Mouse (Mus musculus) lung, embryonic 16.5 days (tissue): ENCODE results near the gene C530008M17Rik. TPM values are rescaled to one million over a fixed set of nuclear protein-coding genes. Genes with fewer than 3 reads are reported as not detected.

Source experiments
- ATAC-seq: fragments of 200-750 bp; cut with Nextera tagmentation; 2 replicates; pipeline ENCODE4 v1.8.0; 2017; ENCODE audit warnings: low read depth, mild to moderate bottlenecking, moderate library complexity
- H3K27ac ChIP-seq: fragments of 300-500 bp; sonication (generic); 2 replicates; pipeline ENCODE4 v1.5.1; 2014; ENCODE audit warnings: mild to moderate bottlenecking, control low read depth, low read length
- H3K27me3 ChIP-seq: fragments of 300-500 bp; sonication (generic); 2 replicates; pipeline ENCODE4 v1.6.1; 2014; ENCODE audit warnings: low read depth, low read length, mixed read lengths; ENCODE audit not compliant: control insufficient read depth, insufficient read depth
- H3K36me3 ChIP-seq: fragments of 300-500 bp; sonication (generic); 2 replicates; pipeline ENCODE4 v1.6.1; 2014; ENCODE audit warnings: low read length; ENCODE audit not compliant: control insufficient read depth, insufficient read depth
- H3K4me1 ChIP-seq: fragments of 300-500 bp; sonication (generic); replicated peaks from 2 replicates; pipeline ENCODE4 v1.6.1; 2014; ENCODE audit warnings: low read length, mixed read lengths; ENCODE audit not compliant: control insufficient read depth, insufficient read depth
- H3K4me2 ChIP-seq: fragments of 300-500 bp; sonication (generic); 2 replicates; pipeline ENCODE4 v1.6.1; 2014; ENCODE audit warnings: low read depth, low read length, control low read depth
- H3K4me3 ChIP-seq: fragments of 300-500 bp; sonication (generic); 2 replicates; pipeline ENCODE4 v1.5.1; 2014; ENCODE audit warnings: mild to moderate bottlenecking, low read length, control low read depth
- H3K9ac ChIP-seq: fragments of 300-500 bp; sonication (generic); 2 replicates; pipeline ENCODE4 v1.6.1; 2014; ENCODE audit warnings: low read length, control low read depth
- H3K9me3 ChIP-seq: fragments of 300-500 bp; sonication (generic); 2 replicates; pipeline ENCODE4 v1.6.1; 2016; ENCODE audit warnings: low read length; ENCODE audit not compliant: control insufficient read depth
- WGBS: fragments of 180-500 bp; shearing (Covaris S2); extraction: QIAGEN DNeasy Blood & Tissue Kit; methylation state at CpG from one replicate; pipeline ENCODE4 v1.1.7; 2014; 5-methylcytosine and 5-hydroxymethylcytosine counted together
- polyA plus RNA-seq: library from polyadenylated mRNA; unstranded; fragments of >200 nt; fragmentation: Nextera tagmentation; extraction: Ambion mirVana; gene quantifications from 2 replicates; pipeline ENCODE4 v1.2.1, GENCODE M21; 2015

The C530008M17Rik gene
- polyA plus RNA-seq, 1 experiment from 2014 or later: 9.5 TPM

DNA sequence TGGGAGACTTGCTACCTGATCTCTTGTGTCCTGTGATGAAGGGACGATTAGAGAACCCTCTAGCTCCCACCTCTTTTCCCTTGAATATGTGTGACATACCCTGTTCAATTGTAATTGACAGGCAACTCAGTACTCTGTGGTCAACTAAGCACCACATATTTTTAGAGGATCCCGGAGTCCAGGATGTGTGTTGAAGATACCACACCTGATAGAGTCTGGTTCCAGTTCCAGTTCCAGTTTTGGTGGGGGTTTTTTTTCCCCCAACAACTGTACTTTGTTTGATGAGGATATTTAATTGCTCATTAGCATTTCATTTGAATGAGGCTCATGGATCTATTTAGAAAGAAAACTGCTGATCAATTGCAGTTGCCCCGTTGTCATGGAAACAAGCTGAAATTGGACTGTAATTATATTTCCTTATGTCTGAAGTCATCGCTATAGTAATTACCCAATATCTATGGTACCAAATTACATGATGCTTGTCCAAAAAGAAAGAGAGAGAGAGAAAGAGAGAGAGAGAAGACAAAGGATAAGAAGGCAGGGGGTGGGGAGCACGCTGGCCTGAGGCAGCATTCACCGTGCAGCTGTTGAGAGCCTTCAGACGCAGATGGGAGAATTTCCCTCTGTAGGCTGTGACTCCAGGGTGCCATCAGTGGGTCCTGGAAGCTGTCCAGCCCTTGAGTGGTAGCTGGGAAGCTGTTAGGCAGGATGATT is 172.4 kb downstream of the C530008M17Rik start:
- Histone ChIP-seq H3K9me3 (no peaks in the 10 kb centered on the region), H3K9ac (no peak overlapping the region), H3K27me3 (no peaks in the 10 kb centered on the region), H3K4me2 (no peak overlapping the region), H3K36me3 (no peaks in the 10 kb centered on the region), H3K4me3 (no peak overlapping the region), H3K27ac (no peak overlapping the region), H3K4me1 (no peaks in the 10 kb centered on the region)
- ATAC-seq: no peak
- 87% methylated on average over 7 of the region's 7 CpGs for WGBS

DNA sequence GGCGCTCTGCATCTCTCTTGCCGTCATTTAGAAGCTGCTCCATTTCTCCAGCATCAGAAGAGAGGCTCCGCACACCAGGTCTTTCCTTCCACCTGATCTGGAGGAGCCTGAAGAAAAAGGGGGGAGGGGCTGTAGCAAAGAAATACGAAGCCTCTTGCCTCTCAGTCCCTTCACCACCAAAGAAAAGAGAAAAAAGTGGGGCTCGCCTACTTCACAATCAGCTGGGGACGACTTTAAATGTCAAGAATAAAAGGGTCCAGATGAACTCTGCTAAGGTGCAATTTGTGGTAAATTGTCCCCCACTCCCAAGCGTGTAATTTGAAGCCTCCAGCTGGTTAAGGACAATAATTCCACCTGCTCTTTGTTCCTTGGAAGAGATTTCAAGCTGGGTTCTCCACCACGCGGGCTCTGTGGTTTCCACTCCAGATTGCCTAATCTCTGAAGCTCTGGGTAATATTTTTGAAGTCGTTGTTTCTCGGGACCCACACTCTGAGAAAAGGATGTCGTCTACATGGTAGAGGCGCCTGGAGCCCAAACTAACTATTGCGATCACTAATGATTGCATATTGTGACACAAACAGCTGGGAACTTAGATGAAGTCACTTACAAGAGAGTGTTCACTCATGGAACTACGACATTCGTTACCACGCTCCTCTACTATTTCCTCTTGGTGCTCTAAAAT is 176.4 kb downstream of the C530008M17Rik start:
- no peak for ATAC-seq
- H3K27me3 ChIP-seq: no peaks in the 10 kb centered on the region
- H3K4me2 ChIP-seq: no peak overlapping the region
- H3K9ac ChIP-seq: no peak overlapping the region
- H3K4me3 ChIP-seq: no peak overlapping the region
- H3K4me1 ChIP-seq: no peaks in the 10 kb centered on the region
- H3K9me3 ChIP-seq: no peaks in the 10 kb centered on the region
- no peaks in the 10 kb centered on the region for H3K36me3 ChIP-seq
- WGBS: 74% methylated on average over 17 of the region's 17 CpGs
- no peak overlapping the region for H3K27ac ChIP-seq

DNA sequence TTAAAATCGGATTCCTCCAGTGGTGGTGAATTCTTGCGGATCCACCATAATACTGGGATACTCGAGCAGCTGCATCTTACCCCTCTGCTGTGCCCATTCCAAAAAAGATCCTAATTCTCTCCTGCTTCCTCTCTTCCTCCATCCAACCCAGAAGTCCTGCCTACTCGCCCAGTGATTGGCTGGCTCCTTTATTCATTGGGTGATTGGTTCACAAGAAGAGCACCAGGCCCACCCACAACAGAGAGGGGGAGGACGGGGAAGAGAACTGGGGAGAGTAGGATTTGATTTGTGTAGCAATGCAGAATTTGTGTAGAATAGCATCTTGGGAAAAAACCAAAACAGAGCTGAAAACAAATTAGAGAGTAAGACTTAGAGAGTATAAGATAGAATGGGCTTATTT is 180.7 kb downstream of the C530008M17Rik start:
- Histone ChIP-seq H3K9ac (no peak overlapping the region), H3K27ac (no peak overlapping the region), H3K4me1 (no peaks in the 10 kb centered on the region), H3K27me3 (no peaks in the 10 kb centered on the region), H3K36me3 (no peaks in the 10 kb centered on the region), H3K4me2 (no peak overlapping the region), H3K9me3 (no peaks in the 10 kb centered on the region), H3K4me3 (no peak overlapping the region)
- WGBS: 61% methylated on average over 5 of the region's 5 CpGs
- ATAC-seq: no peak

DNA sequence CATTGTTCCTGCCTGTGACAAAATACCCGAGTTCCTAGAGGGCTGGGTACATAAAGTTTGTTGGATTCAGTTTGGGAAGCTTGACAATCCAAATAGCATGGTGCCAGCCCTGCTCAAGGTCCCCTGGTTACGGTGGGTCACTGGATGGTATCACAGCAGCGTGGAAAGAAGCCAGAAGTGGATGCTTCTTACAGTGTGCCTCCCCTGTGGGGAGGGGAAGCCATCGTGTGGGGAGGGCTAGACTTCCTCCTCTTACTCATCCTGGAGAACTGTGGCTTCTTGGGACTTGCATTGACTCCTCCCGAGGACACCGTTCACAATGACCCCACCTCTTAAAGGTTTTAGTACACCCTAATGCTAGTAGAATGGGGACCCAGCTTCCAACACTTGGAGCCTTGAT is 183.5 kb downstream of the C530008M17Rik start:
- H3K9me3 ChIP-seq: no peaks in the 10 kb centered on the region
- no peak for ATAC-seq
- no peaks in the 10 kb centered on the region for H3K36me3 ChIP-seq
- no peak overlapping the region for H3K4me2 ChIP-seq
- no peaks in the 10 kb centered on the region for H3K27me3 ChIP-seq
- no peak overlapping the region for H3K27ac ChIP-seq
- H3K4me3 ChIP-seq: no peak overlapping the region
- 79% methylated on average over 6 of the region's 6 CpGs for WGBS
- H3K9ac ChIP-seq: no peak overlapping the region
- no peaks in the 10 kb centered on the region for H3K4me1 ChIP-seq

DNA sequence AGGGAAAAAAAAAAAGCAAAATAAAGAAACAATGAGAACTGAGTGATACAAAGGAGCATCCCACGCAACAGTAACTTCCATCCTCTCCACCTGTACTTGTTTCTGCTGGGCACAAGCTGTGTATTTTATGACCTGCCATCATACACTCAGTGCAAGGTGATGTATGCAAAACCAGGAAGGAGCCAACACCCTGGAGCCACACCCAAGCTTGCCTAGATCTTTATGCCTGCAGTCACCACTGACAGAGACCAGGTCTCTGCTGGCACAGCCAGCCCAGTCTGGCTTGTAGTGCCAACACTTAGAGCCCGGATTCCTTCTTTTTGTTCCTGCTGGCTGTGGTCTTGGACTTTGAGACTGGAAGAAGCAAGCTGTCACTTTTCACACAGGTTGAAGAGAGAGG is 185.5 kb downstream of the C530008M17Rik start:
- no peaks in the 10 kb centered on the region for H3K27me3 ChIP-seq
- ATAC-seq: no peak

DNA sequence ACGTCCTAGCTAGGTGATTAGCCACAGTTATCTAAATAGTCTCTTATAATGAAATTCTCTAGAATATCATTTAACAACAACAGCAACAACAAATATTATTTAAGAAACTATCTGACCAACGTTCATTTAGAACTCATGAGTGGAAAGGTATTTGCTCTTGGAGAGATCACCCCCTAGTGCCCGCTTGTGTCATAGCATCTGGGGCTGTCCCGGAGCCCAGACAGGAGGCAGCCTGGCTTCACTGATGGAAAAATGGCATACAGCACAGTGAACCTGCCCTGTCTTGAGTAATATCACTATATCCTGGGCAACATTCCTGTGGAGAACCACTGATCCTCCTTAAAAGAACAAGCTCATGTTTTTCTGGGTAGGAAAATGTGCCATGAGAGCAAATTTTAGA is 187.1 kb downstream of the C530008M17Rik start:
- H3K4me3 ChIP-seq: no peak overlapping the region
- H3K27me3 ChIP-seq: no peaks in the 10 kb centered on the region
- H3K9me3 ChIP-seq: no peaks in the 10 kb centered on the region
- no peak overlapping the region for H3K27ac ChIP-seq
- no peaks in the 10 kb centered on the region for H3K4me1 ChIP-seq
- H3K9ac ChIP-seq: no peak overlapping the region
- ATAC-seq: peak; percentile 49; the same call in 1 of the 2 replicates
- 8% methylated on average over 4 of the region's 4 CpGs for WGBS
- H3K36me3 ChIP-seq: no peaks in the 10 kb centered on the region
- H3K4me2 ChIP-seq: no peak overlapping the region

More for the DNA sequence above, 185.5 kb downstream of the C530008M17Rik start:
- Histone ChIP-seq H3K9me3 (no peaks in the 10 kb centered on the region), H3K4me3 (no peak overlapping the region), H3K9ac (no peak overlapping the region), H3K4me1 (no peaks in the 10 kb centered on the region), H3K4me2 (no peak overlapping the region), H3K36me3 (no peaks in the 10 kb centered on the region), H3K27ac (no peak overlapping the region)
- WGBS: 89% methylated on average over 2 of the region's 2 CpGs

DNA sequence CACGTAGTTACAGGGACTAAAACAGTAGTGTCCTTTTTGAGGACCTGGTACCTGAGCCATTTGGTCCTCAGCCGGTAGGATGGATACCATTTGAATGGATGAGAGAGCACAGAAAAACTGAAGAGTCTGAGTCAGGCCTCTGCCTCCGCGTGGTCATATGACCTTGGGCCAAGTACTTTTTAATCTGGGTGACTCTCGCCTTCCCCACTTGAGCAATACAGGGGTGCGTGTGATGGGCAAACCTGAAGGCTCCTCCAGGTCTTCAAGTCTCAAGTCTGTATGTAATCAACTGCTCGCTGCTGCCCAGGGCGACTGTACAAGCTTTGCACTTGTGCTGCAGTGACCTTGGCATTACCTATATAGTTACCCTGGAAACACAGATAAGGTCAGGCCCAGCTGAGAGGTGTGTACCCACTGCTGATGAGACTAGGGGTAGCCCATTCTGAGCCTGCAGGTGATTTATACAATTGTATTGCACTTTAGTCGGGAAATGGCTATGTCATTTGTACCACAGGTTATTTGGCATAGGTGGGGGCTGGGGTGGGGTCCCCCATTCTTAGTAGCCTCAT is 187.6 kb downstream of the C530008M17Rik start:
- Histone ChIP-seq H3K4me3 (no peak overlapping the region), H3K36me3 (no peaks in the 10 kb centered on the region), H3K27me3 (no peaks in the 10 kb centered on the region), H3K4me2 (no peak overlapping the region), H3K9ac (no peak overlapping the region), H3K9me3 (no peaks in the 10 kb centered on the region), H3K27ac (no peak overlapping the region), H3K4me1 (no peaks in the 10 kb centered on the region)
- ATAC-seq: peak; percentile 49; the same call in 1 of the 2 replicates
- WGBS: 64% methylated on average over 9 of the region's 9 CpGs

DNA sequence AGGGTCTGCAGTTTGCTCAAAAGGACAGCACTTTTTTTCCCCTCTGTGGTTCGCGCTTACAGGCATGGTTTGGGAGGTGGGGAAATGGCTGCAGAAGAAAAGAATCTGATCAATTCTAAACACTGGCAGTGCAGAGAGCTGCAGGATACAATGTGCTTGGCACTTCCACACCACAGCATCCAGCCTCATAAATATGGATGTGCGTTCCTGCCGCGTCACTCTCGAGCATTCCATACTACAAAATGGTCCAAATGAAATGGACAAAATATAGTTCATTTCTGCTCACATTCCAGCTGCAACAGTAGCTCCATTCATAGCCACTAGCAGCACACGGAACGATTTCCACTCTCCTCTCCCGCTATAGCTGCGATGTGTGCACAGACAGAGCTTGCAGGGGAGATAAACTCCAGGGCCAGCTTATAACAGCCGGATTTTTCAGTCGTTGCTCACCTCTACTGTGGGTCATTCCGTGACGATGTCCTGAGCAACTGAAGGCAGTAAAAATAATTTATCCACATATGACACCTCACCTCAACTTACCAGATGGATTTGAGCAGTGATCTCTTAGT is 188.4 kb downstream of the C530008M17Rik start:
- Histone ChIP-seq H3K4me3 (no peak overlapping the region), H3K9ac (no peak overlapping the region), H3K36me3 (no peaks in the 10 kb centered on the region), H3K27me3 (no peaks in the 10 kb centered on the region), H3K4me2 (no peak overlapping the region), H3K4me1 (no peaks in the 10 kb centered on the region), H3K9me3 (no peaks in the 10 kb centered on the region), H3K27ac (no peak overlapping the region)
- ATAC-seq: no peak
- WGBS: 56% methylated on average over 14 of the region's 14 CpGs

DNA sequence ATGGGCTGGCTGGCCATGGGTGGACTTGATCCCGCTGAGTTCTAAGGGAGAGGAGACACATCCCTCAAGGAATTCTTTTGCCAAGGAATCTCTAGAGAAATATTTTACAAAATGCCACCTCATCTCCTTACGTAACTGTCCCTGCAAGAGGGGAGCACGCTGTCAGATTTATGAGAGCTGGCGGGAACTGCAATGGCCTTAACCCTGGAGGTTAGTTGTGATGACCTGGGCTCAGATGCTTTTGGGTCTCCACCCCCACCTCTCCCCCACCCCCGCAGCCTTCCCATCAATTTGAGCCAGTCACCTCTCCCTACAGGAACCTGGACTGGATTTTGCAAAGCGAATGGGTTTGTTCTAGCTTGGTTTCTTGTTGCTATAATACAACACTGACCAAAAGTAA is 190.8 kb downstream of the C530008M17Rik start:
- Histone ChIP-seq H3K36me3 (no peaks in the 10 kb centered on the region), H3K4me3 (no peak overlapping the region), H3K4me1 (no peaks in the 10 kb centered on the region), H3K9me3 (no peaks in the 10 kb centered on the region), H3K27me3 (no peaks in the 10 kb centered on the region), H3K9ac (no peak overlapping the region), H3K27ac (no peak overlapping the region), H3K4me2 (no peak overlapping the region)
- 79% methylated on average over 6 of the region's 6 CpGs for WGBS
- no peak for ATAC-seq
